Mouse (Mus musculus): ENCODE measurements around the gene Chst14.

GRCm38 (mm10) chr2:118941341-118941740 lies 15.0 kb downstream of the Chst14 start:
- TF ChIP-seq CTCF (IDR thresholded peaks at IDR 0.05; ENCODE audit: extremely low read depth, insufficient read depth, insufficient read length, insufficient replicate concordance) (no peak), POLR2A (IDR thresholded peaks at IDR 0.05; ENCODE audit: low read depth, low read length) (no peak)

Data from spleen, adult 2 months (tissue).